Mouse (Mus musculus) neural tube, embryonic 11.5 days (tissue): ENCODE results near the gene Fam120a. TPM values are rescaled to one million over a fixed set of nuclear protein-coding genes. Genes with fewer than 3 reads are reported as not detected.
A peak's percentile ranks its signal among the peaks of the same experiment; 100 is the strongest.

Experiments used
- ATAC-seq: fragments of 200-750 bp; cut with Nextera tagmentation; 2 replicates; pipeline ENCODE4 v1.8.0; 2017; ENCODE audit warnings: moderate number of reproducible peaks, mild to moderate bottlenecking, moderate TSS enrichment, moderate library complexity; ENCODE audit not compliant: insufficient read depth, low FRiP score, low TSS enrichment
- DNase-seq: peaks from one replicate; pipeline ENCODE4 v3.0.0-alpha.2; 2015; ENCODE audit warnings: low spot score
- H3K27ac ChIP-seq: fragments of 300-500 bp; sonication (generic); 2 replicates; pipeline ENCODE4 v1.5.1; 2014; ENCODE audit warnings: low read depth, mild to moderate bottlenecking, low read length
- H3K27me3 ChIP-seq: fragments of 300-500 bp; sonication (generic); 2 replicates; pipeline ENCODE4 v1.6.1; 2014; ENCODE audit warnings: mild to moderate bottlenecking, low read length, mixed read lengths; ENCODE audit not compliant: control insufficient read depth, insufficient read depth
- H3K36me3 ChIP-seq: fragments of 300-500 bp; sonication (generic); 2 replicates; pipeline ENCODE4 v1.6.1; 2014; ENCODE audit warnings: mild to moderate bottlenecking, low read length, moderate library complexity, mixed read lengths; ENCODE audit not compliant: control insufficient read depth, insufficient read depth
- H3K4me1 ChIP-seq: fragments of 300-500 bp; sonication (generic); 2 replicates; pipeline ENCODE4 v1.6.1; 2014; ENCODE audit warnings: low read length, mixed read lengths; ENCODE audit not compliant: control insufficient read depth, insufficient read depth
- H3K4me2 ChIP-seq: fragments of 300-500 bp; sonication (generic); 2 replicates; pipeline ENCODE4 v1.6.1; 2014; ENCODE audit warnings: low read depth, mild to moderate bottlenecking, moderate library complexity
- H3K4me3 ChIP-seq: fragments of 300-500 bp; sonication (generic); 2 replicates; pipeline ENCODE4 v1.5.1; 2014; ENCODE audit warnings: low read depth, low read length
- H3K9ac ChIP-seq: fragments of 300-500 bp; sonication (generic); 2 replicates; pipeline ENCODE4 v1.6.1; 2014; ENCODE audit warnings: mild to moderate bottlenecking, low read length
- H3K9me3 ChIP-seq: fragments of 300-500 bp; sonication (generic); 2 replicates; pipeline ENCODE4 v1.6.1; 2016; ENCODE audit warnings: low read length; ENCODE audit not compliant: control insufficient read depth
- WGBS: fragments of 180-500 bp; shearing (Covaris S2); extraction: QIAGEN DNeasy Blood & Tissue Kit; methylation state at CpG from one replicate; pipeline ENCODE4 v1.1.7; 2014; 5-methylcytosine and 5-hydroxymethylcytosine counted together
- polyA plus RNA-seq: library from polyadenylated mRNA; unstranded; fragments of >200 nt; fragmentation: Nextera tagmentation; extraction: Ambion mirVana; gene quantifications from 2 replicates; pipeline ENCODE4 v1.2.1, GENCODE M21; 2014

The Fam120a gene
- polyA plus RNA-seq, 1 experiment from 2014 or later, result 18.6 TPM

DNA sequence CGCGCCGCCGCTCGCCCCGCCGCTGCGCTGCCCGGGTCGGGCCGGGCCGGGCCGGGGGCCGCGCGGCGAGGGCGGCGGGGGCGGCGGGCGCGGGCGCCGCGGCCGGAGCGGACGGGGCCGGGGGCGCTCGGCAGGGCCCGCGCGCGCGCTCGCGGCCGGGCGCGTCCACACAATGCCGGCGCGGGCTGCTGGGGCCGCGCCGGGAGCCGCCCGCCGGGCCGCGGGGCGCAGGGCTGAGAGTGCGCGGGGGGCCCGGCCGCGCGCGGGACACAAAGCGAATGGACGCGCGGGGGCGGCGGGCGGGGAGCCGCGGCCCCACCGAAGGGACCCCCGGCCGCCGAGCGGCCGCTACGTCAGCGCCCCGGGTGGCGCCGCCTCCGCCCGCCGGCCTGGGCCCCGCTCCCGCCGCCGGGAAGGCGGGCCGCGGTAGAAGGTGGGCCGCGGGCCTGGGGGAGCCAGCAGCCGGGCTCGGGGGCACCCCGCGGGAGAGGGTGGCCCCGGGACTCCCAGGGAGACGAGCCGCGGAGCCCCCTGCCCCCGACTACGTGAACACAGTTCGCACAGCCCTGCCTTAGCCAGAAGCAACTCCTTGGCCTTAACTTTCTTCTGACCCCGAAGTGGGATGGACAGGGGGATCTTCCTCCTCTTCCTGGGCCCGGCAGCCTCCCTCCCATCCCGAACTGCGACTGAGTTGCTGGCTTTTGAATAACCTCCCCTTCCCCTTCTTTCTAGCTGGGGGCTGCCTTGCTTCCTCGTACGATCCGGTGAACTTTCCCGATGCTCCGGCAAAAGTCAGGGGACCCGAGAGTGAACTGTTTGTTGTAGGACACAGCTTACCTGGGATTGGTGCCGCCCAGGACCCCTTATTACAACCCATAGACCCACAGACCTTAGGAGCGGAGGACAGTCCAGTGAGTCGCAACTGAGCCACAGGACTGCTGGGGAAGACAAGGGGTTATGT lies 96.8 kb downstream of the Fam120a start, which contains the start of gene Phf2:
Gene Phf2 (minus strand): TSS at position 349 of the 961 bp plus-strand sequence.
- Histone ChIP-seq H3K4me2 (peak within 1 kb of the TSS; percentile 86), H3K36me3 (no peaks in the 10 kb centered on the region), H3K9ac (peak within 1 kb of the TSS; percentile 99), H3K4me3 (peak within 1 kb of the TSS; percentile 95), H3K27me3 (no peaks in the 10 kb centered on the region), H3K9me3 (no peaks in the 10 kb centered on the region), H3K4me1 (peaks cover 20% of the 10 kb centered on the region), H3K27ac (peak within 1 kb of the TSS; percentile 79)
- peak; percentile 58 for ATAC-seq
- under 1% methylated on average over 40 of the region's 117 CpGs for WGBS
- peak; percentile 65 for DNase-seq

GRCm38 (mm10) chr13:48869950-48870770 lies 97.7 kb downstream of the Fam120a start:
- WGBS, result under 1% methylated on average over 36 of the region's 102 CpGs
- DNase-seq, result peak; percentile 56
- H3K9me3 ChIP-seq, result no peaks in the 10 kb centered on the region
- H3K4me2 ChIP-seq, result peak overlapping the region; percentile 81
- H3K9ac ChIP-seq, result peak overlapping the region; percentile 99
- ATAC-seq, result peak; percentile 59; the same call in 1 of the 2 replicates
- H3K36me3 ChIP-seq, result no peaks in the 10 kb centered on the region
- peak overlapping the region; percentile 79 for H3K27ac ChIP-seq
- peaks cover 20% of the 10 kb centered on the region for H3K4me1 ChIP-seq
- no peaks in the 10 kb centered on the region for H3K27me3 ChIP-seq
- peak overlapping the region; percentile 95 for H3K4me3 ChIP-seq

DNA sequence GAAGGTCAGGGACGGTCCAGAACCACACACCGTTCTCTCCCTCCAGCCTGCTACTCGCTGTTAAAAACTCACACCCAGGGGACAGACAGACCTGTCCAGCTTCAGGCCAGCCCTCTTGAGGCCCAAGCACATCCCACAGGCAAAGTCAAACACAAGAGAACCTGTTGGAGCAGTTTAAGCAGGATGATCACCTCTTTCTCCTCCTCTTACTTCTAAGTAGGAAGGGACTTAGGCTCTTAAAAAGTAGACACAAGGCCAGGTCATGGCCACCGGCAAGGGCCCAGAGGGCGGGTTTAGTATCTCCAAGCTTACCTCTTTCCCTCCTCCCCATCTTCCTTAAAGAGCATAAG lies 98.2 kb downstream of the Fam120a start:
- DNase-seq, result no peak
- Histone ChIP-seq H3K4me1 (peaks cover 20% of the 10 kb centered on the region), H3K4me3 (peak overlapping the region; percentile 95), H3K9ac (peak overlapping the region; percentile 99), H3K27ac (no peak overlapping the region; the same call in 1 of the 2 replicates), H3K4me2 (peak overlapping the region; percentile 81), H3K9me3 (no peaks in the 10 kb centered on the region), H3K27me3 (no peaks in the 10 kb centered on the region), H3K36me3 (no peaks in the 10 kb centered on the region)
- ATAC-seq, result no peak
- WGBS, result 5% methylated on average over 5 of the region's 5 CpGs

- H3K27ac ChIP-seq, result no peak overlapping the region
- no peaks in the 10 kb centered on the region for H3K9me3 ChIP-seq
- no peaks in the 10 kb centered on the region for H3K27me3 ChIP-seq
- H3K4me1 ChIP-seq, result peaks cover 20% of the 10 kb centered on the region
- no peaks in the 10 kb centered on the region for H3K36me3 ChIP-seq
- peak overlapping the region; percentile 81 for H3K4me2 ChIP-seq
- peak overlapping the region; percentile 99 for H3K9ac ChIP-seq
- 17% methylated on average over 5 of the region's 5 CpGs for WGBS
- DNase-seq (no peak), ATAC-seq (no peak)
- peak overlapping the region; percentile 95 for H3K4me3 ChIP-seq
These were observed 98.7 kb downstream of the Fam120a start for GRCm38 (mm10) chr13:48869088-48869487.

DNA sequence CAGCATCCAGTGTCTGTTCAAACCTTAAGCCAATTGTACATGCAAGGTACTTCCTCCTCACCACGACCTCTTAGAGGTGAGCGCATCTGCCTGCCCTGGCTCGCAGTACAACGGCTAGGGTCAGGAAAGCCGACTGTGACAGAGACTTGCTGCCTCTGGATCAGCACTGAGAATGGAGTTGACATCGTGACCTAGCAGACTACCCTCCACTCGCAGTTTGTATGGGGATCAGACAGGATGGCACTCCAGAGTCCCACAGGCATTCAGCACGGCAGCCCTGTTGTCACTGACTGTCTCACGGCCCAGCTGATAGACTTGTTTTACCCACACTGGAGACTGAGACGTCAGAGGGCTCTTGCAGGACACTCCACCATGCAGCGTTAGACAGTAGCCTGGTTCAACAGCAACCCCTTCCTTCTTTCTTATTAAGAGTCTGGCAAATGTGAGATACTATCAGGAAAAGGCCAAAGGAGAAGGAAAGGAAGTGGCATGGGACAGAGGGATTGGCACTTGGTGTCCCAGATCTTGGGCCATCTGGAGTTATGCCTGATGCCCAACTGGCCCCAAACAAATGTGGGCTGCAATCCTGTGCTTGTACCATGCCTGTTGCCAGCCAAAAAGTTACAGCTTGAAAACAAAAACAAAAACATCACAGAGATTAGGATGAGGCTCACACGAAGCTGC lies 103.0 kb downstream of the Fam120a start:
- no peaks in the 10 kb centered on the region for H3K27me3 ChIP-seq
- H3K9ac ChIP-seq, result no peak overlapping the region
- no peak overlapping the region for H3K27ac ChIP-seq
- no peaks in the 10 kb centered on the region for H3K9me3 ChIP-seq
- H3K4me1 ChIP-seq, result peaks cover 11% of the 10 kb centered on the region
- DNase-seq (no peak), ATAC-seq (no peak)
- whole genome bisulfite sequencing, result 80% methylated on average over 12 of the region's 12 CpGs
- no peaks in the 10 kb centered on the region for H3K36me3 ChIP-seq
- H3K4me3 ChIP-seq, result no peak overlapping the region
- no peak overlapping the region for H3K4me2 ChIP-seq

DNA sequence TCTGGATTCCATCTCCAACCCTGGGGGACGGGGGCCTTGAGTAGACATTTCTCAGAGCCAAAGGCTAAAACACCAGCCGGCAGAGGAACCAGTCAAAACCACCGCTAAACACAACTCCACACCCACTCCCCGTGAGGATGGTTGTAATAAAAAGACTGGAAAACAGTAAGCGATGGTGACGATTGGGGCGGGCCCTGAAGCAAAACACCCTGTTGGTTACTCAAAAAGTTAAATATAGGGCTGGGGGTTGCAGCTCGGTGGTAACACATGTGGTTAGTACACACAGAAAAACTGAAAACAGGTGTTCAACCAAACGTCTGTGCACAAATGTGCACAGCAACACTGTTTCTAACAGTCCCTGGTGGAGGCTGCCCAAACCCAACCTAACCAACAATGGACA lies 104.3 kb downstream of the Fam120a start:
- 0 out of 2 replicates have a peak overlapping the region, but pooled peaks have one; percentile 6 for H3K27ac ChIP-seq
- DNase-seq (no peak), ATAC-seq (no peak)
- H3K36me3 ChIP-seq, result no peaks in the 10 kb centered on the region
- H3K4me3 ChIP-seq, result no peak overlapping the region
- H3K9ac ChIP-seq, result no peak overlapping the region
- WGBS, result 73% methylated on average over 9 of the region's 9 CpGs
- H3K4me2 ChIP-seq, result no peak overlapping the region
- H3K9me3 ChIP-seq, result no peaks in the 10 kb centered on the region
- no peaks in the 10 kb centered on the region for H3K27me3 ChIP-seq
- peaks cover 7% of the 10 kb centered on the region for H3K4me1 ChIP-seq

DNA sequence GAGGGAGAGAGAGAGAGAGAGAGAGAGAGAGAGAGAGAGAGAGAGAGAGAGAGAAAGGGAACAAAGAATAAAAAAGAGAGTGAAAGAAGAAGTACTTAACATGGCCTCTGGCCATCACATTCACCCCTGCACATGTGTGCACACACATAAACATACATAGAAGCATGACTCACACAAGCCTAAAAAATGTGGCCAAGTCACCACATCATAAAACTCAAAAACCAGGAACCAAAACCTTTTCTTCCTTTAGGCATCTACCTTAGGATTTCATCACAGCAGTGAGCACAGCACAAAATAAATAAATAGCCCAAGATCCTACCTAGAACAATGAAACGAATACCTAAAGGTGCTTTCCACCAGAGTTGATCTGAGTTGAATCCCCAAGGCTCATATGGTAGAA lies 105.9 kb downstream of the Fam120a start:
- Histone ChIP-seq H3K27me3 (no peaks in the 10 kb centered on the region), H3K4me1 (peaks cover 20% of the 10 kb centered on the region), H3K27ac (no peak overlapping the region), H3K36me3 (no peaks in the 10 kb centered on the region), H3K4me2 (no peak overlapping the region), H3K9ac (no peak overlapping the region), H3K4me3 (no peak overlapping the region), H3K9me3 (no peaks in the 10 kb centered on the region)
- DNase-seq (no peak), ATAC-seq (no peak)
- 100% methylated on average over 1 of the region's 1 CpGs for WGBS

DNA sequence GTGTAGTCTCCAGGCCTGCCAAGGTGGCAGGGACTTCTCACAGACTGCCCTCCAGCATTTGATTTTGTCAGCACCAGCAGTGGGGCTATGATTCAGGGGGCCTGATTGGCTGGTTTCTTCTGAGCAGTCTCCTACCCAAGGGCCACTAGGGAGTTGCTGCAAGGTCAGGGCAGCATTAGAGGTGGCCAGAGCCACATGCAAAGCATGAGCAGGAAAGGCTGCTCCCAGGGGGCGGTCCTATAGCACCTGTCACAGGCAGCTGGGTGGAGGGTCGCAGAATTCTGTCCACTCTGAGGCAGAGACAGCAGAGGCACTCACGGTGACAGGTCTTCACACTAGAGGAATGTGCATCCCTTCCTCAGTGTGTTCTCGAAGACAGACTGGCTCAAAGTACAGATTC lies 109.0 kb downstream of the Fam120a start:
- H3K9me3 ChIP-seq, result no peaks in the 10 kb centered on the region
- DNase-seq (no peak), ATAC-seq (no peak)
- no peak overlapping the region for H3K4me2 ChIP-seq
- WGBS, result 74% methylated on average over 4 of the region's 4 CpGs
- no peaks in the 10 kb centered on the region for H3K27me3 ChIP-seq
- H3K4me3 ChIP-seq, result no peak overlapping the region
- no peak overlapping the region for H3K9ac ChIP-seq
- no peak overlapping the region for H3K27ac ChIP-seq
- H3K36me3 ChIP-seq, result no peaks in the 10 kb centered on the region
- peaks cover 22% of the 10 kb centered on the region for H3K4me1 ChIP-seq
